Mouse (Mus musculus): ENCODE data around the gene Slc37a2. TPM values are rescaled to one million over a fixed set of nuclear protein-coding genes. Genes with fewer than 3 reads are reported as not detected.
"Not testable (repeated sequence)": the region's sequence is repeated elsewhere in the genome, so short reads cannot be mapped to it uniquely, and the experiment has no call there.

The Slc37a2 gene
- 9.8 and 10.4 TPM in 2 replicates for polyA plus RNA-seq (2015; fragmentation: Nextera tagmentation; extraction: Ambion mirVana)

DNA sequence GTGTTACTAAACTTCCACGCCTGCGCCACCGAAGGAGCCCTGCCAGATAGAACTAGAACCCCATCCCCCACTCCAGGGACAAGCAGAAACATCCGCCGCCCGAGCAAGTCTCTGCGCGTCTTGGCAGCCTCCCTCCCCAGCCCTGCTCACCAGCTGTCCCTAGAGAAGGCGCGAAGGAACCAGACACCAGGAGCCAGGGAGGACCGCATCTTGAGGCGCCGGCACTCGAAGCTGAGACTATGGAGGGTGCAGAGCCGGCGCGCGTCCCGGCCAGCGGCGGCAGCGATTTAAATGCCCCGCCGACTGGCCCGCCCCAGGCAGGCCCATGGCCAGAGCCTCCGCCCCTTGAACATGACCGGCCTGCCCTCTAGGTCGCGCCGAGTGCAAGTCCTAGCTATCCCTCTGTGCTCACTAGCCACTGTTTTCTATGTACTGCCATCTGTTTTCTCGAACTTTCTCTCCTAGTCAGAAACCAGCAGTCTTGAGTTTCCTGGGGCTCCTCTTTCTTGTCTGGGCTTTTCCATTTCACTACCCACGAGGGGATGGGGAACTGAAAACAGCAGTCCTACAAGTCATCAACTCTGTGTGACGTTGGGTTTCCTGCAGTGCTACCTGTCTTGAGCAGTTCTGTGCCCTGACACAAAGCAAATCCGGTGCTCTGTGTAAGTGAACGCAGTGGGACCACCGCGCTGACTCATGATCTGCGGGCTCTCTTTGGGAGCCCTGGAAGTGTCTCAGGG is at the start of gene Slc37a2:
Gene Slc37a2 (minus strand): TSS at position 590 of the 740 bp plus-strand sequence.
- Histone ChIP-seq H3K36me3 (no peaks in the 10 kb centered on the region), H3K4me1 (peaks cover 18% of the 10 kb centered on the region), H3K9me3 (replicated peaks) (no peaks in the 10 kb centered on the region), H3K27me3 (no peaks in the 10 kb centered on the region), H3K27ac (replicated peaks) (peak within 1 kb of the TSS; percentile 75), H3K4me3 (replicated peaks) (peak within 1 kb of the TSS; percentile 49), H3K9ac (peak within 1 kb of the TSS; percentile 47), H3K4me2 (replicated peaks) (peak within 1 kb of the TSS; percentile 90)
- WGBS, result 1% methylated on average over 38 of the region's 38 CpGs
- peak; percentile 80 for ATAC-seq (ENCODE audit: insufficient number of reproducible peaks, low FRiP score, low TSS enrichment, low read depth)

DNA sequence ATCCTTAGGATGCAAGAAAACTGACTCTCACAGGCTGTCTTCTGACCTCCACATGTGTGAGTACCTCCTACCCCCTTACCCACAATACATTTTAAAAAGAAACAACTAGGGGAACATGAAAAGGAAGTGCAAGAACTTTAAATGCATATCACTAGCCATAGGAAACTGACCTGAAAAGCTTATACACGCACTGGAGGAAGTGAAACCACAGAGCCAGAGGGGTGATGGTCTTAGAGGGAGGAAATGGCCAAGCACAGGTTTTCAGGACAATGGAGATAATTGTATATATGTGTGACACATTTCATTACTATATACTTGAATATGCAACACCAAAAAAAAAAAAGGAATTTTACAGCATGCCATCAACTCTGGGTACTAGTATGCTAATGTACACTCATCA is 46.2 kb upstream of the Slc37a2 start:
- H3K9me3 ChIP-seq (replicated peaks), result no peaks in the 10 kb centered on the region
- no peak overlapping the region for H3K27ac ChIP-seq (replicated peaks)
- H3K4me1 ChIP-seq, result no peaks in the 10 kb centered on the region
- 82% methylated on average over 1 of the region's 1 CpGs for WGBS
- no peak overlapping the region for H3K4me2 ChIP-seq (replicated peaks)
- H3K4me3 ChIP-seq (replicated peaks), result no peak overlapping the region
- H3K36me3 ChIP-seq, result no peaks in the 10 kb centered on the region
- no peak overlapping the region for H3K9ac ChIP-seq
- no peak for ATAC-seq (ENCODE audit: insufficient number of reproducible peaks, low FRiP score, low TSS enrichment, low read depth)
- no peaks in the 10 kb centered on the region for H3K27me3 ChIP-seq

DNA sequence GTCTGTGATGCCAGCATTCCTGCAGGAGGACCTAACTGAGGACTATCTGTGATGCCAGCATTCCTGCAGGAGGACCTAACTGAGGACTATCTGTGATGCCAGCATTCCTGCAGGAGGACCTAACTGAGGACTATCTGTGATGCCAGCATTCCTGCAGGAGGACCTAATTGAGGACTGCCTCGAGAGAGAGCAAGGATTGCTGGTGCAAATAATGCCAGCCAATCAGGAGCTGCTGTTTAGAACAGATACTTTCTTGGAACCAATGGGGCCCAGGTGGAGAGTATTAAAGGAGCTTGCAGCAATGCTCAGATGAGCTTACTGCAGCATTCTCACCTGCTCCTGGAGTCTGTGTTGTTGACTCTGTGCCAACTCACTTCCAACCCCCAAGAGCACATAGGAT is 45.0 kb upstream of the Slc37a2 start:
- ATAC-seq (ENCODE audit: insufficient number of reproducible peaks, low FRiP score, low TSS enrichment, low read depth); H3K27ac ChIP-seq (replicated peaks); H3K9ac ChIP-seq; H3K4me1 ChIP-seq; H3K4me3 ChIP-seq (replicated peaks); H3K4me2 ChIP-seq (replicated peaks); H3K27me3 ChIP-seq; H3K36me3 ChIP-seq; H3K9me3 ChIP-seq (replicated peaks): not testable (repeated sequence)
- 48% methylated on average over 1 of the region's 1 CpGs for WGBS

DNA sequence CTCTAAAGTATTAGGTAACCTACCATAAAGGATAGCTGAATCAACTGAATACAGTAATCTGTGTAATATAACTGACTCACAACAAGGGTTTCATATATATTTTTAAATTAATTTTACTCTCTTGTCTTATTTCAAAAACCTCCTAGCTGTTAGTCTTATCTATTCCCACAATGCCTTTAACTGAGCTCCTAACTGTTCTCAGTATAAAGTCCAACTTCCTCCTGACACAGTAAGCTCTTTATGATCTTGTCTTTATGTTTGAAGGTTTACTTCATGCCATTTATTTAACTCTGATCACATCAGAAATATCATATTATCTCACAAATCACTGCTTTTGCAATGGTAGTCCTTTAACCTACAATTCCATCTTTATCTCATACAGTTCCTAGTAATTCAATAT is 40.0 kb upstream of the Slc37a2 start:
- no peak for ATAC-seq (ENCODE audit: insufficient number of reproducible peaks, low FRiP score, low TSS enrichment, low read depth)
- Histone ChIP-seq H3K9ac (no peak overlapping the region), H3K4me1 (no peaks in the 10 kb centered on the region), H3K36me3 (no peaks in the 10 kb centered on the region), H3K9me3 (replicated peaks) (no peaks in the 10 kb centered on the region), H3K4me2 (replicated peaks) (no peak overlapping the region), H3K27me3 (no peaks in the 10 kb centered on the region), H3K4me3 (replicated peaks) (no peak overlapping the region), H3K27ac (replicated peaks) (no peak overlapping the region)

DNA sequence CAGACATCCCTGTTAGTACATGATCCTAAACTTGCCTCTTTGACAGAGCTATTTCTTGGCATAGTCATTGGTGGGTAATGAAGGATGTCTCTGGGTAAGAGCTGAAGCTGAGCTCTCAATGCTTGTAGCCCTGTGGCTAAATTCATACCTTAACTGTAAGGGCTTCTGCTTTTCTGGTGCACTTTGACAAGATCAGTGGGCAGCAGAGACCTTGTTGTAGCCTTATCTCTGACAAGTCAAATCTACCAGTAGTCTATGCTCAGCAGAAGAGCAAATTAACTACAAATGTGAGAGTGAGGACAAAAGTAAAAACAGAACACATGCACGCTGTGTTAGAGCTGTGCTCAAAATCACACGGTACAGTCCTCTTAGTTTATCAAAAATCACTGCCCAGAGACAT is 11.1 kb upstream of the Slc37a2 start:
- no peaks in the 10 kb centered on the region for H3K36me3 ChIP-seq
- H3K9me3 ChIP-seq (replicated peaks), result no peaks in the 10 kb centered on the region
- H3K27me3 ChIP-seq, result no peaks in the 10 kb centered on the region
- no peak overlapping the region for H3K27ac ChIP-seq (replicated peaks)
- no peak for ATAC-seq (ENCODE audit: insufficient number of reproducible peaks, low FRiP score, low TSS enrichment, low read depth)
- H3K4me2 ChIP-seq (replicated peaks), result no peak overlapping the region
- H3K9ac ChIP-seq, result no peak overlapping the region
- WGBS, result 77% methylated on average over 2 of the region's 2 CpGs
- H3K4me1 ChIP-seq, result no peaks in the 10 kb centered on the region
- H3K4me3 ChIP-seq (replicated peaks), result no peak overlapping the region

DNA sequence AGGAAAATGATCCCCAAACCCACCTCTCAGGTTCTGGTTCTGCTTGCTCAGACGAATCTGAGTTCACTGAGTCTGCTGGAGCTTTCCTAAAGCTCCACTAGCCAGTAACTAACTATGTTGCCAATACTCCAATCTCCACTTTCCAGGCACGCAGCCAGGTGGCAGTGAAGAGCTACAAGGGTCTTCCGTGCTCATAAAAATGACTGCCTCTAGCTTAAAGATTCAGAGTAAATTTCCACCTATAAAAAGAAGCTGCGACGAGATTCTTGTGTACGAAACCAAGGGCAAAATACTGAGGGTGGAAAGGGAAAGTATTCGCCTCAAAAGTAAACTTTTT is 319 bp upstream of the Slc37a2 start:
- no peaks in the 10 kb centered on the region for H3K27me3 ChIP-seq
- peak overlapping the region; percentile 75; the same call in 1 of the 2 replicates for H3K27ac ChIP-seq (replicated peaks)
- 25% methylated on average over 7 of the region's 7 CpGs for WGBS
- H3K36me3 ChIP-seq, result no peaks in the 10 kb centered on the region
- H3K9ac ChIP-seq, result no peak overlapping the region
- H3K9me3 ChIP-seq (replicated peaks), result no peaks in the 10 kb centered on the region
- H3K4me3 ChIP-seq (replicated peaks), result peak overlapping the region; percentile 49
- H3K4me2 ChIP-seq (replicated peaks), result peak overlapping the region; percentile 90
- 0 out of 2 replicates have a peak, but pooled peaks have one; percentile 7 for ATAC-seq (ENCODE audit: insufficient number of reproducible peaks, low FRiP score, low TSS enrichment, low read depth)
- peaks cover 18% of the 10 kb centered on the region for H3K4me1 ChIP-seq

DNA sequence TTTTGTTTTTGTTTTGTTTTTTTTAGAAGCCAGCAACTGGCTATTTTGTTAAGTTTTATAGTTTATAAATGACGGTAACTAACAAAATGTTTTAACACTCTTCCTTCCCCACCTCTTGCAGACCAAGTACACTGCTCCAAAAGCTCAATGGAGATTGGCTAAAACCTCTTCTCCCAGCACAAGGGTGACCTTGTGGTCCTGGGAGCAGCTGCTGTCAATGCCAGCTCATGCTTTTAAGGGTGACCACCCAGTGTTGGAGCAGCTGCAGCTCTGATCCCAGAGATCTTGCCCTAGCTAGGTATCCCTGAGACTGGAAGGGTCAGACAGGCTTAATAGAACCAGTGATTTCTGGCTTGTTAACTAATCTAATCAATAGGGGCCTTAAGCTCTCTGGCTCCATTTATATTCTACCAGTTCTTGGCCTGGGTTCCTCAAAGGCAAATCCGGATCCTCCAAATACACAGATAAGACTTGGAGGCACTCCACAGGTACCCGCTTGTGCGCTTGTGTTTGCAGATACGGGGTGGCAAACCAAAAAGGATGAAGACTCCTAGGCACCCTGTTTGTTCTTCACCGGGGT is 917 bp downstream of the Slc37a2 start:
- Histone ChIP-seq H3K9ac (peak overlapping the region; percentile 47; the same call in 1 of the 2 replicates), H3K4me2 (replicated peaks) (peak overlapping the region; percentile 90), H3K4me3 (replicated peaks) (peak overlapping the region; percentile 49), H3K4me1 (peaks cover 18% of the 10 kb centered on the region), H3K36me3 (no peaks in the 10 kb centered on the region), H3K27me3 (no peaks in the 10 kb centered on the region), H3K9me3 (replicated peaks) (no peaks in the 10 kb centered on the region), H3K27ac (replicated peaks) (no peak overlapping the region)
- 24% methylated on average over 6 of the region's 6 CpGs for WGBS
- ATAC-seq (ENCODE audit: insufficient number of reproducible peaks, low FRiP score, low TSS enrichment, low read depth), result no peak

DNA sequence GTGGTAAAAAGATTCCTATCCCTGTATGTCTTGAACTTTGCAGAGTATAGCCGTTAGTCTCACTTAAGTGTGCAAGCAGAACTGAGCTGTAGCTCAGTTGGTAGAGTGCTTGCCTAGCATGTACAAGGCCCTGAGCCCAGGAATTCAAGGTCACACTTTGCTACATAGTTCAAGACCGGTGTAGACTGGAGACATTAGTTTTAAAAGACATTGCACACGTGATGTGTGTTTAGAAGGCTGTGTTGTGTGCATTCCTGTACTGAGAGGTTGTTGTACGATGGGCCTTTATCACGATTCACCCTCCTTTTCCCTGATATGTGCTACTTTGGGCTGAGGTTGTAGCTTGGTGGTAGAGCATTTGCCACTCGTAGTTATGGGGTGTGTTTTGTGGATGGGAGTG is 4.9 kb downstream of the Slc37a2 start:
- H3K27me3 ChIP-seq, result no peaks in the 10 kb centered on the region
- H3K27ac ChIP-seq (replicated peaks), result no peak overlapping the region
- no peak overlapping the region for H3K4me3 ChIP-seq (replicated peaks)
- no peaks in the 10 kb centered on the region for H3K36me3 ChIP-seq
- H3K4me1 ChIP-seq, result peaks cover 14% of the 10 kb centered on the region
- H3K9ac ChIP-seq, result no peak overlapping the region
- no peak for ATAC-seq (ENCODE audit: insufficient number of reproducible peaks, low FRiP score, low TSS enrichment, low read depth)
- H3K9me3 ChIP-seq (replicated peaks), result no peaks in the 10 kb centered on the region
- WGBS, result 75% methylated on average over 6 of the region's 6 CpGs
- H3K4me2 ChIP-seq (replicated peaks), result no peak overlapping the region

DNA sequence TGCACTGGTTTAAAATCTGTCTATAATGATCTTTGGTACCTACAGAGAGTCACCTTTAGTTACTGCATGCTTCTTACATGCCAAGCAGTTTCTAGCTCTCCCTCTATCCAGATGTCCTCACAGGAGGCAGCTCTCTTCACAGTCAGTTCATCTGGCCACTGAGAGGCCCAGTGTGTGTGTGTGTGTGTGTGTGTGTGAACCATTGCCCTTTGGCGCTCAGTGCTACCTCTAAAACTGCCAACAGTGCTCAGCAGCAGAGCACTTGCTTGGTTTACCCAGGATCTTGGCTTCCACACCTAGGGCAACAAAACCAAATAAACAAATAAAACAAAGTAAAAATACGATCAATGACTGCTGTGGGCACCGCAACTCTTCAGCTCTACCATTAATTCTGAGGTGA is 5.6 kb downstream of the Slc37a2 start:
- H3K4me3 ChIP-seq (replicated peaks), result no peak overlapping the region
- H3K4me1 ChIP-seq, result peaks cover 8% of the 10 kb centered on the region
- H3K9me3 ChIP-seq (replicated peaks), result no peaks in the 10 kb centered on the region
- no peaks in the 10 kb centered on the region for H3K36me3 ChIP-seq
- no peak overlapping the region for H3K27ac ChIP-seq (replicated peaks)
- 84% methylated on average over 3 of the region's 3 CpGs for WGBS
- no peaks in the 10 kb centered on the region for H3K27me3 ChIP-seq
- ATAC-seq (ENCODE audit: insufficient number of reproducible peaks, low FRiP score, low TSS enrichment, low read depth), result no peak
- no peak overlapping the region for H3K4me2 ChIP-seq (replicated peaks)
- H3K9ac ChIP-seq, result no peak overlapping the region

DNA sequence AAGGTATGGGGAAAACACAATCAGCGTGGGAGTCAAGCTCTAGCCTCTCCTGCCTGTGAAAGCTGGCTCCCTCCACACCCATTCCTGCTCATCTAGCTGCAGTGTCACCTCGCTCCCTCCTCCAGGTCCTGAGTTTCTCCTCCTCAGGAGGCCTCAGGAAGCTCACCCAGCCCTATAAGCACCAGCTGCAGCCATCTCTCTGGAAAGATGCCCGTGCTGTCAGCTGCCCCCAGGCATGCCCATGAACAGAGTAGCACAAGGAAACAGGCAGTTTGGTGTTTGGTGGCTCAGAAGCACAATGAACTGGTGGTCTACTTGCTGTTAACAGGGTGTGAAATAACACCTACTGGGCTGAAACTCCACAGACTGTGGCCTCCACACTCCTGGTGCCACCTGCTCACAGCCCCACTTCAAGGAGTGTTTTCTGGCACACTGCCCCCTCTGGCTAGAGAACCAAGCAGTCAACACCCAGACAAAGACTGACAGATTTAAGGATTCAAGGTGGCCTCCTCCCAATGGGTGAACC is 7.1 kb downstream of the Slc37a2 start:
- Histone ChIP-seq H3K4me1 (0 out of 2 replicates have a peak, but pooled peaks cover 2% of the 10 kb centered on the region), H3K4me3 (replicated peaks) (no peak overlapping the region), H3K4me2 (replicated peaks) (no peak overlapping the region), H3K36me3 (no peaks in the 10 kb centered on the region), H3K9me3 (replicated peaks) (no peaks in the 10 kb centered on the region), H3K27ac (replicated peaks) (no peak overlapping the region), H3K27me3 (no peaks in the 10 kb centered on the region), H3K9ac (no peak overlapping the region)
- WGBS, result 36% methylated on average over 3 of the region's 3 CpGs
- no peak for ATAC-seq (ENCODE audit: insufficient number of reproducible peaks, low FRiP score, low TSS enrichment, low read depth)

DNA sequence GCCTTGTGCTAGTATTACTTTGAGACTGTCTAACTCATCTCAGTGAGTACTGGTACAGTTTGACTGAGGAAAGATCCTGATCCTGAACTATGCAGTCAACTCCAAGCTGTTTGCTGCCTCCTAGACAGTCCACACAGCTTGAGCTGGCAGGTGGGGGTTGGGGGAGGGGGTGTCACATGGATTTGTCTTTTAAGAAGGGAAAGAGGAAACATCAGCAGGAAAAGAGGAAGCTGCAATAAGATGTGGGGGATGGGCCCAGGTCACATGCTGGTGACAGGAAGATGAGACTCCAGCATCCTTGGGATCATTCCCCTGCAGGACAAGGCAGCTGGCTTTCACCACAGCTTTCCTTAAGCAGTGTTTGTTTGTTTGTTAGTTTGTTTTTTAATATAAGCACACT is 8.1 kb downstream of the Slc37a2 start:
- Histone ChIP-seq H3K4me2 (replicated peaks) (no peak overlapping the region), H3K9me3 (replicated peaks) (no peaks in the 10 kb centered on the region), H3K4me3 (replicated peaks) (no peak overlapping the region), H3K27me3 (no peaks in the 10 kb centered on the region), H3K9ac (no peak overlapping the region), H3K27ac (replicated peaks) (no peak overlapping the region), H3K4me1 (0 out of 2 replicates have a peak, but pooled peaks cover 2% of the 10 kb centered on the region), H3K36me3 (no peaks in the 10 kb centered on the region)
- no peak for ATAC-seq (ENCODE audit: insufficient number of reproducible peaks, low FRiP score, low TSS enrichment, low read depth)
